Mouse (Mus musculus): ENCODE measurements around the gene Cd4. TPM values are rescaled to one million over a fixed set of nuclear protein-coding genes. Genes with fewer than 3 reads are reported as not detected.
A peak's percentile ranks its signal among the peaks of the same experiment; 100 is the strongest.

Gene Cd4
- total RNA-seq, 2 experiments from 2014 or later: 0.94 to 6.3 TPM

DNA sequence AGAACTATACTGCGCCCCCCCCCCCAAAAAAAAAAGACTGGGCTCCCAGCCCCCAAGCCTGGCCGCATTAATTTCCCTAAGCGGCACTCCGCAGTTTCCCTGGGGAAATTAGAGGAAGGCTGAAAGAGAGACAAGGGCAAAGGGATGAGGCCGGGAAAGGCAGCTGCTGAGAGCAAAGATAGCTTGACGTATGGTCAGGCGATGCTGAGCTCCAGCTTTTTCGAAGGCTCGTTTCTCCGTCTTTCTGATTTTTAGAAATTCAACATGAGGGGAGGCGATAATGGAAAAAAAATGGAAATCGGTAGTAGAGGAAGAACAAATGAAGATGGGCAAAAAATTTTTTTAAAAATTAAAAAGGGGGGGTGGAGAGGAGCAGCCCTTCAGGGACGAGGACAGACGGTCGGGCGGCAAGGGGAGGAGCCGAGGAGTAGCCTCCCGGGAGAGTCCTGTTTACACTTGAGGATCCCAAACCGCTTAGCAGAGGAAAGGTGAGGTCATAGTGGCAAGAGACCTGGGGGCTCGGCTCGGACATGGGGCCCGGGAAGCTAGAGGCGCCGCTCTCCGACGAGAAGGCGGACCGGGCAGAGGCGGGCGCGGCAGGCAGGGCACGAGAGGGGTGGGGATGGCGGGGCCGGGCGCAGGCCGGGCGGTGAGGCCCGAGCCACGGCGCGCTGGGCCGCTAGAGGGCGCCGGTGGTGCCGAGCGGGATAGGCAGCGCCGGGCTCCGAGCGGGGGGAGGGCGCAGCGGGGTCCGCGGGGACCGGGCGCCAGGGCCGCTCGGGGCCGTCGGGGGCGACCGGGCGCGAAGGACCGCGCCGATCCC, 28.9 kb upstream of the Cd4 start:
- peak; percentile 83 for ATAC-seq (replicated peaks; ENCODE audit: low FRiP score, poor library complexity, severe bottlenecking)

- no peak for ATAC-seq (replicated peaks; ENCODE audit: low FRiP score, poor library complexity, severe bottlenecking)
Observed at GRCm38 (mm10) chr6:124915942-124916694, 28.1 kb upstream of the Cd4 start.

- no peak for ATAC-seq (replicated peaks; ENCODE audit: low FRiP score, poor library complexity, severe bottlenecking)
Observed at GRCm38 (mm10) chr6:124915160-124915941, 27.3 kb upstream of the Cd4 start.

DNA sequence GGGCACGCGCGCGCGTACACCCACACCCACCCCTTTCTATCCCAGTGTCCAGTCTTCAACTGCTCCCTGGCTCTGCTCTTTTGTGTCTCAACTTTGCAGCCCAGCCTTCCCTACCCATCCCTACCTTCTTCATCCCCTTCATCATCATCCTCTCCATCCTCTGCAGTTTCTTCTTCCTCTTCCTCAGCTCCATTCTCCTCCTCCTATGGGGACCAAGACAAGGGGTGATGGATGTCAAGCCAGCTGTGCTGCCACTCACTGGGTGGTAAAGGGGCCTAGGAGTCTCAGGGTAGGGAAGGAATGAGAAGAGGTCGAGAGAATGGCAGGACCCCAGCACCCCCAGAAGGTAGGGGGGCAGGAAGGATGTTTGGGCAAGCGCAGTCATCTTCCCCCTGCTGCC, 26.5 kb upstream of the Cd4 start:
- ATAC-seq (replicated peaks; ENCODE audit: low FRiP score, poor library complexity, severe bottlenecking): no peak

DNA sequence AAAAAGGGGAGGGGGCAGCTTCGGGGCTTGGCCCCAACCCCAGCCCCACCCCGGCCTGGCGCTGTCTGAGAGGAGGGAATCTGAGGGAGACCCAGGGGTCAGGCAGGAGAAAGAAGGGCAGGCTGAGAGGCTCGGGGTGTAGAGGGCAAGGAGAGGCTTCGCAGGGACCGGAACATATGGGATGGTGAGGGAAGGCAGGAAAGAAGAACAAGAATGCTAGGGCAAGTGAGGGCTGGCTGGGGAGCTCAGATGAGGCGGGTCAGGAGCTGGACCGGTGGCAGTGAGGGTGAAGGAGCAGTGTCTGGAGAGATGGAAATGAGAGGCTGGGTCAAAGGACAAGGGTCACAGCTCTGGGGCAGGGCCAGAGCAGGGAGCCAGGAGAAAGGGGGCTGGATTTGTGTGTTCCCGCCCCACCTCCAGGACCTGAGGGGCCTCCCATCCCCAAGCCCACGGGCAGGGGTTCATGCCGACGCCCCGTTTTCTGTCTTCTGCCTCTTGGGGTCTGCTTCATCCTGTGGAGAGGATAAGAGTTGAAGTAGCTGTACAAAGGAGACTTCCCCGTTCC, 25.8 kb upstream of the Cd4 start:
- ATAC-seq (replicated peaks; ENCODE audit: low FRiP score, poor library complexity, severe bottlenecking): no peak

DNA sequence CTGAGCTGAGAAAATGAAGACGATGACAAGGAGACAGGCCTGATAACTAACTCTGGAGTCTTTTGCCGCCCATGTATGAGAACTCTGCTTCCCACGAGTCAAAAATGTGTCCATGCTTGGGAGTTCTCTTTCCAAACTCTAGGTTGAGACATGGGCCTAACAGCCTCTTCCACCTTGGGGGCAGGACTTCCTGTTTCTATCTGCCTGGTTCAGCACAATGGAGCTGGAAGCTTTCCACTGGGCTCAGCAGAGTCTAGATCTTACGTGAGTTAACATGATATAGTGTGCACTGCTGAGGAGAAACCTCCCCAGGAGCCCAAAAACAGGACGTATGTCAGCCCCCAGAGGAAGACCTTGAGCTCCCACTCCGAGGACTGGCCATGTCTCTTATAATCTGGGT, 25.2 kb upstream of the Cd4 start:
- ATAC-seq (replicated peaks; ENCODE audit: low FRiP score, poor library complexity, severe bottlenecking): no peak

DNA sequence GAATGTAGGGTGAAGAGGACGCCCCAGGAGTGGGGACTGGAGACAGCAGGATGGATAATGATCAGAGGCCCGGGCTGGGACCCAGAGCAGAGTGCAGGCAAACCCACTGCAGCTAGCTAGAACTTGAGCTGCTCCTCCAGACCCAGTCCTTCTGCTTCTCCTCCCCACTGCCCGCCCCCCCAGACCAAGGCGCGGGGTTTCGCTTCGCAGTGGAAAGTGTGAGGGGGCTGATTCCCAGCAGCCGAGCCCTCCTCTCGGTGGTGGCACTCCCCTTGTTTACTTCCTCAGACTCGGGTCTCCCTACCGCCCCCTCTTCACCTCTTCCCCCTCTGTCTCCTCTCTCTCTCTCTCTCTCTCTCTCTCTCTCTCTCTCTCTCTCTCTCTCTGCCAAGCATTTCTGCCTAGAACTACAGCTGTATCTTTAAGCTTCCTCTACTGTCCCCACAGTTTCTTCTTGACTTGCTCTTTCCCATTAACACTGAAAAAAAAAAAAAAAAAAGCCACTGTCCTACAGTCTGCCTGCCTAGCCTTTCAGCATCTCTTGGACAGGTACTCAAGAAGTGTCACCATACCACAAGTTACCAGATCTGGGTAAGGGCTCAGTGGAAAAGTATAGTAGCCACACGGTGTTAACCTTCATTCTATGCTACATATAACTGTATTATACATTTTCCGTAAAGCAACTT, 23.7 kb upstream of the Cd4 start, which contains the start of gene Lag3:
Gene Lag3, minus strand, starts transcription at position 173 of the 686 bp plus-strand sequence.
- no peak for ATAC-seq (replicated peaks; ENCODE audit: low FRiP score, poor library complexity, severe bottlenecking)

DNA sequence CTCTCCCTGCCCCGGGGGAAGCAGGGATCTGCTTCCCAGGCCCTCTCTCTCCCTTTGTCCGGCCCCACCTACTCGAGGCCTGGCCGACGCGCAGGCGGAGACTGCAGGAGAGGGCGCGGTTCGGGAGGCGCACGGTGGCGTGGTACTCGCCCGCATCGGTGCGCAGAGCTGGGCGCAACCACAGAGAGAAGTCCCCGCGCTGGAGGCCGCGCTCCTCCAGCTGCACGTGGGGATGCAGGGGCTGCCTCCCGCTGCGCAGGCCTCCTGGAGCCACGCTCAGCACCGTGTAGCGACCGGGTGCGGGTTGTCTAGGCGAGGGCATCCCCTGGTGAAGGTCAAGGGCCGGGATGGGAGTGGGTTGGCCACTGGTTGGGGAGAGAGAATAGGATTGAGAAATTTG, 22.0 kb upstream of the Cd4 start:
- no peak for ATAC-seq (replicated peaks; ENCODE audit: low FRiP score, poor library complexity, severe bottlenecking)

DNA sequence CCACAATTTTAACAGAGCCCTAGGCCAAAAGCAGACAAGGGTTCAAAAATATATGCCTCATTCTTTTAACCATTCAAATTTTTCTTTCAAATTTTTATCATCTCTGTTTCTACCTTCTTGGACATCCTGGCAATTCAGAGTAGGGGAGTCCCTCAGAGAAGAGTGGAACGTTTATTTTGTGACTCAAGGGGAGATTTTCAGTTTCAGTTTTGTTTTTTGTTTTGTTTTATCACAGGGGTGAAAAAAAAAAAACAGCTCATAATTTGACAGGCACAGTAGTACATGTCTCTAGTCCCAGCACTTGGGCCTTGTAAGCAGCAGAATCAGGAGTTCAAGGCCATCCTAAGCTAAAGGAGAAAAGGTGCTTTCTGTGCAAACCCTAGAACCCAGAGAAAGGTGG, 19.7 kb upstream of the Cd4 start:
- ATAC-seq (replicated peaks; ENCODE audit: low FRiP score, poor library complexity, severe bottlenecking): no peak

GRCm38 (mm10) chr6:124904991-124905860, 17.2 kb upstream of the Cd4 start:
- no peak for ATAC-seq (replicated peaks; ENCODE audit: low FRiP score, poor library complexity, severe bottlenecking)

GRCm38 (mm10) chr6:124904161-124904981, 16.4 kb upstream of the Cd4 start:
- peak; percentile 60 for ATAC-seq (replicated peaks; ENCODE audit: low FRiP score, poor library complexity, severe bottlenecking)

GRCm38 (mm10) chr6:124903580-124904151, 15.6 kb upstream of the Cd4 start:
- peak; percentile 97 for ATAC-seq (replicated peaks; ENCODE audit: low FRiP score, poor library complexity, severe bottlenecking)

DNA sequence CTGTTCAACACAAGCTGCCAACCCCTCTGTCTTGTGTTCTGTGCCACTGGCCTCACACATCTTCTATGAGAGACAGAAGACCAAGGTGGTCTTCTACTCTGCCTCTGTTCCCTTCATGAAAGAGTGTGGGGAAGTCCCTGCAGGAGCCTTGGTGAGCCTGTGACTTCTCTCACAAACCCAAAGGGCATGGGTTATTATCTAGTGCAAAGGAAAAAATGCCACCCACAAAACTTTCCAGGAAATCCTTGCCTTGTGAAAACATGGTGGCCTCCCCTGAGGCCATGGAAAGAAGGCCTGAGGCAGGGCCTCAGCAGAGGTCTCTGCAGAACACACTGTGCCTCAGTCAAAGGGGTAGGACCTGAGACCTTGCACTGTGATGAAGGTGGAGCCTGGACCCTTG, 13.8 kb upstream of the Cd4 start:
- ATAC-seq (replicated peaks; ENCODE audit: low FRiP score, poor library complexity, severe bottlenecking): no peak

- no peak for ATAC-seq (replicated peaks; ENCODE audit: low FRiP score, poor library complexity, severe bottlenecking)
Observed at GRCm38 (mm10) chr6:124900801-124901480, 12.9 kb upstream of the Cd4 start.

DNA sequence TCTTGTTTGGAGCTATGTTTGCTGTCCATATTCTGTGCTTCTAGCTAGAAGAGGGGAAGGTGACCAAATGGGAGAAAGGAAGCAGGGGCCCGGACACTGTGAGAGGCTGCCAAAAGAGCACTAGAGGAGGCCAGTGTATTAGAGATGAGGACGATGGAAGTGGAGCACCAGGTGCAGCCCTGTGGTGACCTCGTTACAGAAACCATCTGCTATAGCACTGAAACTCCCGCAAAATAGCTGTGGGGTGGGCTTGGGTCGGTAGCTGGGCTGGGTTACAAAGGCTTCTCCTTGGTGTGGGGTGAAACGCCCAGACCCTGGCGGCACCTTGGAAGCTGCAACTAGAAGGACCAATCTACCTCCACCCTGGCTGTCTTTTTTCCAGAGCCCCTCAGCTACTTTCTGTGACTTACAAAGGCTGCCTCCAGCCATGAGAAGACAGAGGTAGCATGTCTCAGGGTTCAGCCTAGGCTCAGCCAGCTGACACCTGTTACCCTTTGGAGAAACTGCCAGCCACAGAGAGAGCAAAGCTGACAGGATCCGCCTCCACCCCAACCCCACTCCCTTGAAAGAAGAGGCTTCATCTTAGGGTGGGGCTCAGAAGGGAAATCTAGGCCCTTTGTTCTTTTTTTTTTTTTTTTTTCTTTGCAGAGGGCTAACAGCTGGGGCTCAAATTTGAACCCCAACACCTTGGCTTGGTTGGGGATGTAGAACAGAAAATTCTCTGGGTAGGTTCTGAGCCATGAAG, 12.2 kb upstream of the Cd4 start:
- no peak for ATAC-seq (replicated peaks; ENCODE audit: low FRiP score, poor library complexity, severe bottlenecking)

DNA sequence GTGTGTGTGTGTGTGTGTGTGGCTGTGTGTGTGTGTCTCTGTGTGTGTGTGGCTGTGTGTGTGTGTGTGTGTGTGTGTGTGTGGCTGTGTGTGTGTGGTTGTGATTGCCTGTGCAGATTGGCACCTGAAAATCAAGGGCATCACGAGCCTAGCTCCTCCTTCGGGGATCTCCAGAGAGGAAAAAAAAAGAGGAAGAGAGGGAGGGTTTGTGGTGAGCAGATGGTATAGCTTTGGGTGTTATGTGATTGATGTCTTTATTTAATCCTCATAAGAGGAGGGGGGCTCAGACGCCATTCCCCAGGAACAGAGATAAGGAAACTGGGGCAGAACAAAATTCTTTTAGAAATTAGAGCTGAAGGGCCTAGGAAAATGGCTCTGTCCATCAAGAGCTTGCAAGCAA, 10.3 kb upstream of the Cd4 start:
- no peak for ATAC-seq (replicated peaks; ENCODE audit: low FRiP score, poor library complexity, severe bottlenecking)
